Mouse (Mus musculus): ENCODE data around the gene Elp5. TPM values are rescaled to one million over a fixed set of nuclear protein-coding genes. Genes with fewer than 3 reads are reported as not detected.

The Elp5 gene
- polyA plus RNA-seq, 1 experiment from 2014 or later: 111 TPM

DNA sequence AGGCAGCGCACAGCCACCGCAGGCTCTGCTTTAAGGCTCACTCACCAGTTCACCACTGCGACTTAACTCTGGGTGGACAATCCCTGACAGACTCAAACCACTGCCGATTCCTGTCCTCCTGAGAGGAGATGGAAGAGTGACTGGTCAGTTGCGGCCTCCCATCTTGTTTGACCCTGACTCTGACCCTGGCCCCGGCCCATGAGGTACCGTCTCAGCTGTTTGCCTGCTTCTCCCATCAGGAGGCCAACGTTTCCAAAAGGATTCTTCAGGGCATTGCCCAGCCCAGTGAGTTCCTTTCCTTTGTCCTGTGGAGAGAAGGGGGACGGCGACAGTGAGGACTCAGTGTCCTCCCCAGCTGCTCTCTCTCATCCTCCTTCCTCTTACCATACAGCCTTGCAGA lies 28.6 kb upstream of the Elp5 start:
- Histone ChIP-seq H3K4me1 (ENCODE audit: control insufficient read depth, insufficient read depth, low read length) (peaks cover 8% of the 10 kb centered on the region), H3K4me2 (replicated peaks; ENCODE audit: low read depth, low read length) (no peak overlapping the region), H3K4me3 (ENCODE audit: low read depth, low read length) (no peak overlapping the region), H3K9me3 (ENCODE audit: control insufficient read depth, low read depth, low read length) (no peaks in the 10 kb centered on the region), H3K27me3 (ENCODE audit: control insufficient read depth, insufficient read depth, low read length) (no peaks in the 10 kb centered on the region), H3K9ac (replicated peaks; ENCODE audit: low read depth, low read length) (no peak overlapping the region), H3K27ac (ENCODE audit: low read length) (no peak overlapping the region), H3K36me3 (ENCODE audit: control insufficient read depth, insufficient read depth, low read length) (peaks cover 68% of the 10 kb centered on the region)
- no peak for ATAC-seq (ENCODE audit: insufficient number of reproducible peaks, insufficient read depth, low FRiP score, low read depth)
- 85% methylated on average over 10 of the region's 10 CpGs for WGBS

DNA sequence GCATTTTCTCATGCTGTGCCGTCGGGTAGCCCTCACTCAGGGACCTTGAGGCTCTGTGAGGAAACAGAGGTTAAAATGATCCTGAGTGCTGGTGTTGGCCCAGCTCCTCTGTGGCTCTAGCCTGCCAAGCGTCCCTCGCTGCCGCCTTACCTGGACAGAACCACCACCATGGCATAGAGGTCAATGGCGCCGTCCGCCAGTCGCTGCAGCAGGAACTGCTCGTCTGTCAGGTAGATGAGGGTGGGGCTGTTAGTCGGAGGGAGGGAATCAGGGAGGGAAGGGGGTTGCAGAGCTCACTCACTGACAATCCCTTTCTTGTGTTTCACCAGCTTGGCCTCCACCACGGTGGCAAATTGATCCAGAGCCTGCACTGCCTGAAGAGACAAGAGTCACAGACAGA lies 28.2 kb upstream of the Elp5 start:
- no peak overlapping the region for H3K4me3 ChIP-seq (ENCODE audit: low read depth, low read length)
- no peak overlapping the region for H3K27ac ChIP-seq (ENCODE audit: low read length)
- H3K36me3 ChIP-seq (ENCODE audit: control insufficient read depth, insufficient read depth, low read length): peaks cover 71% of the 10 kb centered on the region
- H3K9me3 ChIP-seq (ENCODE audit: control insufficient read depth, low read depth, low read length): no peaks in the 10 kb centered on the region
- no peak for ATAC-seq (ENCODE audit: insufficient number of reproducible peaks, insufficient read depth, low FRiP score, low read depth)
- H3K4me1 ChIP-seq (ENCODE audit: control insufficient read depth, insufficient read depth, low read length): peaks cover 6% of the 10 kb centered on the region
- no peaks in the 10 kb centered on the region for H3K27me3 ChIP-seq (ENCODE audit: control insufficient read depth, insufficient read depth, low read length)
- no peak overlapping the region for H3K9ac ChIP-seq (replicated peaks; ENCODE audit: low read depth, low read length)
- no peak overlapping the region for H3K4me2 ChIP-seq (replicated peaks; ENCODE audit: low read depth, low read length)
- 78% methylated on average over 12 of the region's 12 CpGs for whole genome bisulfite sequencing

DNA sequence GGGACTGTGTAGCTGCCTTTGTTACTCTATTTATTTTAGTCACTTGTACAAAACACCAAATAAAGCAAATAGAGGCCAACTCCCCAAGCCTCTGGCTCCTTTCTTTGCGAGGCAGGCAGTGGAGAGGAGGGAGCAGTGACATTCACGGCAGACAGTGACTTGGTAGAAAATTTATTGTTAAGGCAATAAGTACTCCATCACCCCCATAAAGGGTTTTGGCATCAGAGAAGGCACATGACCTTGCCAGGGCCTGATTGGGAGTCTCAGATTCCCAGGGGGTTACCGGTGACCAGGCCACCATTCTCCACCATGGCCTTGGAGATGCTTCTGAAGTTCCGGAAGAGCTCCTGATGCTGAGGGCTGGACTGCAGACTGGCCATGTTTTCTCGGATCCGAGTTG lies 27.7 kb upstream of the Elp5 start:
- no peak for ATAC-seq (ENCODE audit: insufficient number of reproducible peaks, insufficient read depth, low FRiP score, low read depth)
- no peak overlapping the region for H3K9ac ChIP-seq (replicated peaks; ENCODE audit: low read depth, low read length)
- no peak overlapping the region for H3K4me3 ChIP-seq (ENCODE audit: low read depth, low read length)
- H3K36me3 ChIP-seq (ENCODE audit: control insufficient read depth, insufficient read depth, low read length): peaks cover 76% of the 10 kb centered on the region
- WGBS: 91% methylated on average over 6 of the region's 6 CpGs
- no peak overlapping the region for H3K27ac ChIP-seq (ENCODE audit: low read length)
- H3K4me2 ChIP-seq (replicated peaks; ENCODE audit: low read depth, low read length): no peak overlapping the region
- no peaks in the 10 kb centered on the region for H3K9me3 ChIP-seq (ENCODE audit: control insufficient read depth, low read depth, low read length)
- peaks cover 5% of the 10 kb centered on the region for H3K4me1 ChIP-seq (ENCODE audit: control insufficient read depth, insufficient read depth, low read length)
- no peaks in the 10 kb centered on the region for H3K27me3 ChIP-seq (ENCODE audit: control insufficient read depth, insufficient read depth, low read length)

DNA sequence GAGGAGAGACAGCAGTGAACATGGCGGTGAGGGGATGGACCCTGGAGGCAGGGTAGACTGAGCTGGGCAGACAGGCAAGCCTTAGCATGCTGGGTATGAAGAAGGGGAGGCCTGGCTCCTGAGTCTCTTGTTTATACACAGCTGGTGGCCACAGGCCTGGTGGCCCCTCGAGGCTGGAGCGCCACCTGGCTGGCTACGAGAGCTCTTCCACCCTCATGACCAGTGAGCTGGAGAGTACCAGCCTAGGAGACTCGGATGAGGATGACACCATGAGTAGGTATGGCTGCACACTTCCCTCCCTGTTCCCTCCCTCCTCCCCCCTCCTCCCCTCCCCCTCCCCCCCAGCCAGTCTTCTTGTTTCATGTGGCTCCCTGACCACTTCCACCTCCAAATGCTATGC lies 23.2 kb upstream of the Elp5 start:
- 63% methylated on average over 5 of the region's 5 CpGs for WGBS
- Histone ChIP-seq H3K4me2 (replicated peaks; ENCODE audit: low read depth, low read length) (no peak overlapping the region), H3K36me3 (ENCODE audit: control insufficient read depth, insufficient read depth, low read length) (peaks cover 56% of the 10 kb centered on the region), H3K9me3 (ENCODE audit: control insufficient read depth, low read depth, low read length) (no peaks in the 10 kb centered on the region), H3K27ac (ENCODE audit: low read length) (no peak overlapping the region), H3K4me1 (ENCODE audit: control insufficient read depth, insufficient read depth, low read length) (peaks cover 16% of the 10 kb centered on the region), H3K9ac (replicated peaks; ENCODE audit: low read depth, low read length) (no peak overlapping the region), H3K27me3 (ENCODE audit: control insufficient read depth, insufficient read depth, low read length) (no peaks in the 10 kb centered on the region), H3K4me3 (ENCODE audit: low read depth, low read length) (no peak overlapping the region)
- no peak for ATAC-seq (ENCODE audit: insufficient number of reproducible peaks, insufficient read depth, low FRiP score, low read depth)

DNA sequence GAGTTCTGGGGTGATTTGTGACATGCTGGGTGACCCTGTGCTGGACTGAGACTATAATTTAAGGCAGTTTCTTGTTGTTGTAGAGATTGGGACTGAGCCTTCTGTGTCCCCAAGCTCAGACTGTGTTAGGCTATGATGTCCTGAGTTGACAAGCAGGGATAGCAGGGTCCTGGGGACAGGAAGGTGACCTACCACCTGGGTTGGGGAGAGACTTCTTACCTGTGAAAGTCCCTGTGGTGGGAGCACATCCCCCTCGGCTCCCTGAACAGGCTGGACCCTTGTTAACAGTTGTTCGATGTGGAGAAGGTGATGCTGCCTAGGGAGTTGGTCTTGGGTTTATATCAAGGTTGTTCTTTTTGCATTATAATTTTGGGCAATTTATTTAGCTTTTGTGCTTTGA lies 20.2 kb upstream of the Elp5 start:
- ATAC-seq (ENCODE audit: insufficient number of reproducible peaks, insufficient read depth, low FRiP score, low read depth): no peak
- Histone ChIP-seq H3K27me3 (ENCODE audit: control insufficient read depth, insufficient read depth, low read length) (no peaks in the 10 kb centered on the region), H3K4me1 (ENCODE audit: control insufficient read depth, insufficient read depth, low read length) (peaks cover 20% of the 10 kb centered on the region), H3K36me3 (ENCODE audit: control insufficient read depth, insufficient read depth, low read length) (peaks cover 51% of the 10 kb centered on the region), H3K27ac (ENCODE audit: low read length) (no peak overlapping the region), H3K4me3 (ENCODE audit: low read depth, low read length) (0 out of 2 replicates have a peak overlapping the region, but pooled peaks have one; percentile 68), H3K4me2 (replicated peaks; ENCODE audit: low read depth, low read length) (peak overlapping the region; percentile 60), H3K9ac (replicated peaks; ENCODE audit: low read depth, low read length) (peak overlapping the region; percentile 10; the same call in 1 of the 2 replicates), H3K9me3 (ENCODE audit: control insufficient read depth, low read depth, low read length) (no peaks in the 10 kb centered on the region)
- WGBS: 100% methylated on average over 2 of the region's 2 CpGs

DNA sequence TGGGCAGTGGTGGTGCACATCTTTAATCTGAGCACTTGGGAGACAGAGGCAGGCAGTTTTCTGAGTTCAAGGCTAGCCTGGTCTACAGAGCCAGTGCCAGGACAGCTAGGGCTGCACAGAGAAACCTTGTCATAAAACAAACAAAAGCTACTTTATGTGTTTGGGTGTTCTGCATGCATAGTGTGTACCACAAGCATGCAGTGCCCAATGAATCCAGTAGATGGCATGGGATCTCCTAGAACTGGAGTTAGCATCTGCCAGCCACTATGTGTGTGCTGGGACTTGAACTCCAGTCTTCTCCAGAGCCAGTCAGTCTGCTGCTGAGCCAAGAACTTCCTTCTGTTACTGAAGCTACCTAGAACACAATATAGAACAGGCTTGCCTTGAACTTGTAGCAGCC lies 19.5 kb upstream of the Elp5 start:
- ATAC-seq (ENCODE audit: insufficient number of reproducible peaks, insufficient read depth, low FRiP score, low read depth): no peak
- Histone ChIP-seq H3K9ac (replicated peaks; ENCODE audit: low read depth, low read length) (0 out of 2 replicates have a peak overlapping the region, but pooled peaks have one; percentile 10), H3K36me3 (ENCODE audit: control insufficient read depth, insufficient read depth, low read length) (peaks cover 45% of the 10 kb centered on the region), H3K4me1 (ENCODE audit: control insufficient read depth, insufficient read depth, low read length) (peaks cover 23% of the 10 kb centered on the region), H3K9me3 (ENCODE audit: control insufficient read depth, low read depth, low read length) (no peaks in the 10 kb centered on the region), H3K4me3 (ENCODE audit: low read depth, low read length) (peak overlapping the region; percentile 68), H3K27ac (ENCODE audit: low read length) (no peak overlapping the region), H3K27me3 (ENCODE audit: control insufficient read depth, insufficient read depth, low read length) (no peaks in the 10 kb centered on the region), H3K4me2 (replicated peaks; ENCODE audit: low read depth, low read length) (peak overlapping the region; percentile 60)

DNA sequence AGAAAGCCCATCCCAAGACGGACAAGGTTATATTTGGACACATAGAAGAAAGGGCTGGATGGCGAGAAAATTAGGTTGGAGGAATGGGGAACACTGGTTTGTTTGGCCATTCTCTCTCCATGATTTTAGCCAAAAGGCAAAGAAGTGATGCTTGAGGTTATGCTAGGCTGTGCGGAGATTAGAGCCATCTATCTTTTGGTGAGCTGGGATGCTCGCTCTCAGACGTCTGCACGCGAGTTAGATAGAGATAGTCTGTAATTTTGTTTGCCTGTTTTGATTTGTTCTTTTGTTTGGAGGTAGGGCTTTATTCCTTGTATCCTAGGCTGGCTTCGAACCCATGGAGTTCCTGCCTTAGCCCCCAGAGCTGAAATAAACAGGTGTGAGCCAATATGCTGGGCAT lies 18.8 kb upstream of the Elp5 start:
- Histone ChIP-seq H3K4me3 (ENCODE audit: low read depth, low read length) (peak overlapping the region; percentile 68), H3K4me1 (ENCODE audit: control insufficient read depth, insufficient read depth, low read length) (peaks cover 23% of the 10 kb centered on the region), H3K9ac (replicated peaks; ENCODE audit: low read depth, low read length) (peak overlapping the region; percentile 87), H3K36me3 (ENCODE audit: control insufficient read depth, insufficient read depth, low read length) (peaks cover 38% of the 10 kb centered on the region), H3K4me2 (replicated peaks; ENCODE audit: low read depth, low read length) (peak overlapping the region; percentile 60), H3K27me3 (ENCODE audit: control insufficient read depth, insufficient read depth, low read length) (no peaks in the 10 kb centered on the region), H3K9me3 (ENCODE audit: control insufficient read depth, low read depth, low read length) (no peaks in the 10 kb centered on the region), H3K27ac (ENCODE audit: low read length) (peak overlapping the region; percentile 97)
- ATAC-seq (ENCODE audit: insufficient number of reproducible peaks, insufficient read depth, low FRiP score, low read depth): no peak
- 13% methylated on average over 8 of the region's 8 CpGs for WGBS

DNA sequence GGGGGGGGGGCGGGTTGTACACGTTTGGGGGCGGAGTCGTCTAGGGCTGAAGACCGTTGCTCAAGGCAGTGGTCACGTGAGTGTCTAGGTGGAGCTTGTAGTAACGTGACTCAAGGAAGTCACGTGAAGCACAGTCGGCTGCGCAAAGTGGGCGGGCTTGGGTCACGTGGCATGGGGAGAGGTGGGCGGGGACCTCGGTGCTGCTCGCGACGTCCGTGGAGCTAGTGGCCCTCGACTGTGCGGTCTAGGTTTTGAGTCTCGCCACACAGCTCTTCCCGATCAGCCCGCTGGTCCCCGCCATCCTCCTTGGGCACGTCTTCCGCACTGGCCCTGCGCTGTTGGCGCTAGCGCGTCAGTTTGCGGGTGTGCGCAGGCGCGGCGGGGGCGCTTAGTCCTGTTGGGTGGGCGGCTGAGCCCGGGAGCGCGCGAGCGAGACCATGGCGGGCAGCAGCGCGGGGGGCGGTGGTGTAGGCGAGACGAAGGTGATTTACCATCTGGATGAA lies 18.1 kb upstream of the Elp5 start, which contains the start of gene Dvl2:
Gene Dvl2 (plus strand): TSS at position 200 of the 503 bp plus-strand sequence.
- peaks cover 23% of the 10 kb centered on the region for H3K4me1 ChIP-seq (ENCODE audit: control insufficient read depth, insufficient read depth, low read length)
- H3K4me2 ChIP-seq (replicated peaks; ENCODE audit: low read depth, low read length): peak within 1 kb of the TSS; percentile 60

DNA sequence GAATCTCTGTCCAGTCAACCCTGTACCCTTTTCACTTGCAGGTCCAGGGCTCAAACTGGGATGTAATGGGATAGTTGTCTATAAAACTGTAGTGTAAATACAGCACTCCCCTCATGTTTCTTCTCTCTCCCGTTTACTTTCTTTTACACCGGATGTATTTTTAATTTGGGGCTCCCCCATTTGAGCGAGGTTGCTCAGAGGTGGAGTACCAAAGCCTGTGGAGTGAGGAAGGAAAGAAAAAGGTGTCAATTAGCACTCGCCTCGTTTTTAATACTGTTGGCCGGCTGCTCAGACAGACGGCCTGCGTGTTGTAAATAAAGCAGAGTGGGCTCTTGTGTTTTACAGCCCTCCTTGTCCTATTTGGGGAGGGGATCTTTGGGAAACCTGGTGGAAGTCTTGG lies 17.3 kb upstream of the Elp5 start:
- 79% methylated on average over 8 of the region's 8 CpGs for WGBS
- H3K4me1 ChIP-seq (ENCODE audit: control insufficient read depth, insufficient read depth, low read length): peaks cover 23% of the 10 kb centered on the region
- no peak overlapping the region for H3K9ac ChIP-seq (replicated peaks; ENCODE audit: low read depth, low read length)
- no peak for ATAC-seq (ENCODE audit: insufficient number of reproducible peaks, insufficient read depth, low FRiP score, low read depth)
- H3K36me3 ChIP-seq (ENCODE audit: control insufficient read depth, insufficient read depth, low read length): peaks cover 26% of the 10 kb centered on the region
- no peak overlapping the region for H3K4me3 ChIP-seq (ENCODE audit: low read depth, low read length)
- H3K4me2 ChIP-seq (replicated peaks; ENCODE audit: low read depth, low read length): peak overlapping the region; percentile 27; the same call in 1 of the 2 replicates
- no peaks in the 10 kb centered on the region for H3K27me3 ChIP-seq (ENCODE audit: control insufficient read depth, insufficient read depth, low read length)
- H3K27ac ChIP-seq (ENCODE audit: low read length): peak overlapping the region; percentile 97; the same call in 1 of the 2 replicates
- no peaks in the 10 kb centered on the region for H3K9me3 ChIP-seq (ENCODE audit: control insufficient read depth, low read depth, low read length)

More for the DNA sequence above, 18.1 kb upstream of the Elp5 start, which contains the start of gene Dvl2:
- peak within 1 kb of the TSS; percentile 97 for H3K27ac ChIP-seq (ENCODE audit: low read length)
- H3K9me3 ChIP-seq (ENCODE audit: control insufficient read depth, low read depth, low read length): no peaks in the 10 kb centered on the region
- H3K4me3 ChIP-seq (ENCODE audit: low read depth, low read length): peak within 1 kb of the TSS; percentile 68
- H3K27me3 ChIP-seq (ENCODE audit: control insufficient read depth, insufficient read depth, low read length): no peaks in the 10 kb centered on the region
- H3K9ac ChIP-seq (replicated peaks; ENCODE audit: low read depth, low read length): peak within 1 kb of the TSS; percentile 87
- peaks cover 32% of the 10 kb centered on the region for H3K36me3 ChIP-seq (ENCODE audit: control insufficient read depth, insufficient read depth, low read length)
- peak; percentile 51 for ATAC-seq (ENCODE audit: insufficient number of reproducible peaks, insufficient read depth, low FRiP score, low read depth)
- WGBS: under 1% methylated on average over 48 of the region's 48 CpGs
